Mouse (Mus musculus): ENCODE data around the gene Scaf4. TPM values are rescaled to one million over a fixed set of nuclear protein-coding genes. Genes with fewer than 3 reads are reported as not detected.

Gene Scaf4
- total RNA-seq, 1 experiment, result 36.0 TPM

DNA sequence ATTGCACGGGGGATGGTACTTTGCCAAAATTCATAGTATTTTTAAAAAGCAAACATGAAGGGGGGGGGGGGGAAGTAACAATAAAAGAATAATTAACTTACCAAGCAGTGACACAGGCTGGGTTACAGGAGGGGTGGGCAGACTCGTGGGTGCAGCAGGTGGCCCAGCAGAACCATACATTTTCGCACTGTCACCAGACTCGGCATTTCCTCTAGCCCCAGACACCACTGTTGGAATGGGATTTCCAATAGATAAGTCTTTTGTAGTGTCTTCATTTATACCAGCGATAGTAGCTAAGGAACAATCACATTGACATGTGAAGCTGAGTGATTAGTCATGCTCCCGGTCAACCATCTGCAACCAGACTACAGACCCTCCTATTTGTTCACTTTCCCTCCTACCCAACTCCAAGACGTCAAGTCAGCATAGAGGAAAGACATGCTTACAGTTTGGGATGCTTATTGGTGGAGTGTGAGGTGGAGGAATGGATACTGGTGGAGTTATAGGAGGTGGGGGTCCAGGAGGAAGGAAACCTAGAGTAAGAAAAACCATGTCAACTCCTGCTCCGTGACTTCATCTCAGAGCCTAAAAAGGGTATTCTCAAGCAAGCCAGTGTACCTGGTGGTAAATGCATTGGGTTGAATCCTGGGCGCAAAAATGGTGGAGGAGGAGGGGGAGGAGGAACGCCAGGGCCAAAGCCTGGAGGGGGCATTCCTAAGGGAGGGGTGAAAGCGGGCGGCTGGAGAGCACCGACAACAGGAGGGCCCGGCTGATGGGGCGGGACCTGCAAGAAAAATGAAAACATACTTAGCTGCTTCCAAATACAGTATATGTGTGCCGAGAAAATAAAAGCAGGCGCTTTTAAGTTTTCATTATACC, 41.6 kb downstream of the Scaf4 start:
- Histone ChIP-seq H3K9me3 (ENCODE audit: control insufficient read depth, insufficient read depth, low read depth, low read length) (no peaks in the 10 kb centered on the region), H3K27ac (ENCODE audit: insufficient read depth, low read depth, low read length, poor library complexity, severe bottlenecking) (no peak overlapping the region), H3K9ac (ENCODE audit: insufficient read depth, low read depth, low read length, poor library complexity, severe bottlenecking) (no peak overlapping the region), H3K4me1 (ENCODE audit: control insufficient read depth in 2 of 2, insufficient read depth in 2 of 2, low read length in 2 of 2, poor library complexity in 1 of 2) (no peaks in the 10 kb centered on the region; a peak in 1 of 4 replicates), H3K4me3 (ENCODE audit: insufficient read depth in 1 of 2, low read depth in 1 of 2, low read length in 2 of 2, poor library complexity in 1 of 2, severe bottlenecking in 1 of 2) (no peak overlapping the region), H3K36me3 (ENCODE audit: control insufficient read depth, insufficient read depth, low read length, poor library complexity, severe bottlenecking) (peaks cover 49% of the 10 kb centered on the region)
- TF ChIP-seq MAFK (IDR thresholded peaks at IDR 0.05; ENCODE audit: insufficient read depth, low read depth, low read length) (no peak), HCFC1 (IDR thresholded peaks at IDR 0.05; ENCODE audit: borderline replicate concordance, insufficient read depth, low read length) (no peak), ZC3H11A (IDR thresholded peaks at IDR 0.05; ENCODE audit: borderline replicate concordance, low read depth, low read length) (no peak), CHD2 (IDR thresholded peaks at IDR 0.05; ENCODE audit: low read depth, low read length) (no peak), ZNF384 (IDR thresholded peaks at IDR 0.05; ENCODE audit: low read depth, low read length) (no peak)
- in situ Hi-C loops (cut with MboI; ENCODE audit: low sequenced_read_pairs in 2 of 2, unreplicated experiment in 2 of 2), result loop anchor here in 1 of 2 experiments (10.0 kb wide), 1 partner anchor 1422 kb away; no protein-coding TSS in a partner anchor
- no peak for DNase-seq (ENCODE audit: low read depth, low spot score)

DNA sequence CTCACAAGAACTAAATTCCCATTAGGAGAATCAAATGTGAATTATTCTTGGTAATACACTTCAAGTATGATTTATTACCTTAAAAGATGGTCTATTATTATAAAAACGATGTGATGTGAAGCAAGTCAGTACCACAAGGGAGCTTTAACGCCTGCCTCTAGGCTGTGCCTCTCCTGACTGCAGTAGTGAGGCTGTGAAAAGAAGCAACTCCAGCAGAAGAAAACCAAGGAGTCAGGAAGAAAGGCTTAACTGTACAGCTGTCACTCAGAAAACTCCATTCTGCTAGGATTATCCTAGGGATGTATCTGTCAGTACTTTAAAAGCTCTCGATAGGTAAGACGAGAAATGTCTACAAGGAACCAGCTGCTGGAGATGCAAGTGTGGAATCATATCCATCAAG, 42.4 kb downstream of the Scaf4 start:
- H3K9ac ChIP-seq (ENCODE audit: insufficient read depth, low read depth, low read length, poor library complexity, severe bottlenecking), result no peak overlapping the region
- H3K4me3 ChIP-seq (ENCODE audit: insufficient read depth in 1 of 2, low read depth in 1 of 2, low read length in 2 of 2, poor library complexity in 1 of 2, severe bottlenecking in 1 of 2), result no peak overlapping the region
- no peak for TF ChIP-seq ZNF384 (IDR thresholded peaks at IDR 0.05; ENCODE audit: low read depth, low read length)
- peaks cover 43% of the 10 kb centered on the region for H3K36me3 ChIP-seq (ENCODE audit: control insufficient read depth, insufficient read depth, low read length, poor library complexity, severe bottlenecking)
- no peaks in the 10 kb centered on the region for H3K9me3 ChIP-seq (ENCODE audit: control insufficient read depth, insufficient read depth, low read depth, low read length)
- H3K4me1 ChIP-seq (ENCODE audit: control insufficient read depth in 2 of 2, insufficient read depth in 2 of 2, low read length in 2 of 2, poor library complexity in 1 of 2), result no peaks in the 10 kb centered on the region; a peak in 1 of 4 replicates
- in situ Hi-C loops (cut with MboI; ENCODE audit: low sequenced_read_pairs in 2 of 2, unreplicated experiment in 2 of 2), result loop anchor here in 1 of 2 experiments (10.0 kb wide), 1 partner anchor 1423 kb away; no protein-coding TSS in a partner anchor
- DNase-seq (ENCODE audit: low read depth, low spot score), result no peak
- no peak overlapping the region for H3K27ac ChIP-seq (ENCODE audit: insufficient read depth, low read depth, low read length, poor library complexity, severe bottlenecking)

DNA sequence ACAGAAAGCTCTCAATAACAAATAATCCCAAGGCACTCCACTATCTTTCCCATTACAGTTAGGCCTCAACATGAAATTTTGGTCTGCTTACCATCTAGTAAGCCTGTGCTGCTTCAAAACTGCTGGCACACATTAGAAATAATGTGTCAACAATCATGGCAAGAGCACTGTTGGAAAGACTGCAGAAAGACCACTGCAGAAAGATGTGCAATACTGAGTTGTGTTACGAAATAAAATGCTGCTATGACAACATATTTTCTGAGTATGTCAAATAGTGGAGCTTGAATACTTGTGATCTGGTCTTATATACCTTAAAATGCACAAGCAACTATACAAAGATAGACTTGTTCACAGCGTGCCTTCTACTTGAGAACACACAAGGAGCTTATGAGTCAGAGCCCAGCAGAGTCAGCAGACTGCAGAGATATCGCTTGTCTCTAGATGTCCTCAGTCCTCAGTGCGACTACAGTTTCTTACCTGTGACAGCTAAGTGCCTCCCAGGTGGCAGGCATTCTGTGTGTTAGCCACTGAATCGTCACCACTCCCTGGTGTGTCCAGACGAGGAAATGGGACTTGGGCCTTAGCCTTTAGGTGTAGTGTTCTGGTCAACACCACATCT, 45.1 kb downstream of the Scaf4 start:
- in situ Hi-C loops (cut with MboI; ENCODE audit: low sequenced_read_pairs in 2 of 2, unreplicated experiment in 2 of 2), result no loop called here
- TF ChIP-seq ZC3H11A (IDR thresholded peaks at IDR 0.05; ENCODE audit: borderline replicate concordance, low read depth, low read length) (no peak), HCFC1 (IDR thresholded peaks at IDR 0.05; ENCODE audit: borderline replicate concordance, insufficient read depth, low read length) (no peak)
- H3K27ac ChIP-seq (ENCODE audit: insufficient read depth, low read depth, low read length, poor library complexity, severe bottlenecking), result no peak overlapping the region
- H3K36me3 ChIP-seq (ENCODE audit: control insufficient read depth, insufficient read depth, low read length, poor library complexity, severe bottlenecking), result peaks cover 29% of the 10 kb centered on the region
- H3K9me3 ChIP-seq (ENCODE audit: control insufficient read depth, insufficient read depth, low read depth, low read length), result no peaks in the 10 kb centered on the region
- no peak for DNase-seq (ENCODE audit: low read depth, low spot score)
- no peak overlapping the region for H3K4me3 ChIP-seq (ENCODE audit: insufficient read depth in 1 of 2, low read depth in 1 of 2, low read length in 2 of 2, poor library complexity in 1 of 2, severe bottlenecking in 1 of 2)
- H3K4me1 ChIP-seq (ENCODE audit: control insufficient read depth in 2 of 2, insufficient read depth in 2 of 2, low read length in 2 of 2, poor library complexity in 1 of 2), result no peaks in the 10 kb centered on the region
- no peak overlapping the region for H3K9ac ChIP-seq (ENCODE audit: insufficient read depth, low read depth, low read length, poor library complexity, severe bottlenecking)

DNA sequence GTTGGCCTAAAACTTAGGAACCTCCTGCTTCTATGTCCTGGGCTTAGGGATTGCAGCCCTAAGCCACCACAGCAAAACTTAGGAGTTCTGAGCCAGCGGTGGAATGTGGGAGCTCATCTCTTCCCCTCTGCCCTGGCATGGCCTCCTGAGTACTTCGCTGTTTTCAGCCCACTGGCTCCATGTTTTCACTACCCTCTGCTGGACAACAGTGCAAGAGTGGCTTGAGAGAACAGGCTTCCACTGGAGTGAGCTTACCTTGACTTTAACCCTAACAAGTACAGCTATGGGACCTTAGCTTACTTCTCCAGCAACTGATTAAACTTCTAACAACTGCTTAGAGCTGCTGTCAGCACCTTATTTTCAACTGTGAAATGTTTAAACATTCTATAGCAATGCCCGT, 49.1 kb downstream of the Scaf4 start:
- no peak for TF ChIP-seq ZC3H11A (IDR thresholded peaks at IDR 0.05; ENCODE audit: borderline replicate concordance, low read depth, low read length)
- TF ChIP-seq ZNF384 (IDR thresholded peaks at IDR 0.05; ENCODE audit: low read depth, low read length), result no peak
- no peak for TF ChIP-seq HCFC1 (IDR thresholded peaks at IDR 0.05; ENCODE audit: borderline replicate concordance, insufficient read depth, low read length)
- TF ChIP-seq MAFK (IDR thresholded peaks at IDR 0.05; ENCODE audit: insufficient read depth, low read depth, low read length), result no peak
- no peak for TF ChIP-seq CHD2 (IDR thresholded peaks at IDR 0.05; ENCODE audit: low read depth, low read length)
- H3K9ac ChIP-seq (ENCODE audit: insufficient read depth, low read depth, low read length, poor library complexity, severe bottlenecking), result no peak overlapping the region
- in situ Hi-C loops (cut with MboI; ENCODE audit: low sequenced_read_pairs in 2 of 2, unreplicated experiment in 2 of 2), result no loop called here
- H3K4me1 ChIP-seq (ENCODE audit: control insufficient read depth in 2 of 2, insufficient read depth in 2 of 2, low read length in 2 of 2, poor library complexity in 1 of 2), result no peaks in the 10 kb centered on the region
- H3K36me3 ChIP-seq (ENCODE audit: control insufficient read depth, insufficient read depth, low read length, poor library complexity, severe bottlenecking), result peaks cover 8% of the 10 kb centered on the region
- H3K4me3 ChIP-seq (ENCODE audit: insufficient read depth in 1 of 2, low read depth in 1 of 2, low read length in 2 of 2, poor library complexity in 1 of 2, severe bottlenecking in 1 of 2), result no peak overlapping the region
- no peak for DNase-seq (ENCODE audit: low read depth, low spot score)
- H3K9me3 ChIP-seq (ENCODE audit: control insufficient read depth, insufficient read depth, low read depth, low read length), result no peaks in the 10 kb centered on the region
- H3K27ac ChIP-seq (ENCODE audit: insufficient read depth, low read depth, low read length, poor library complexity, severe bottlenecking), result no peak overlapping the region

All from ES-E14 (cell line).